Mouse (Mus musculus) layer of hippocampus, adult 18-20 months (tissue): ENCODE measurements around the gene Kin. TPM values are rescaled to one million over a fixed set of nuclear protein-coding genes. Genes with fewer than 3 reads are reported as not detected.

ENCODE experiments used
- DNase-seq, 2 experiments: peaks; one replicate each; pipeline ENCODE4 v3.0.0; 2022; ENCODE audit warnings: low spot score in 2 of 2
- total RNA-seq, 2 experiments: library from RNA; stranded (reverse); gene quantifications; 2 replicates each; pipeline ENCODE4 v1.2.3; 2021

Gene Kin
- total RNA-seq, 2 experiments from 2014 or later: 10.3 to 10.4 TPM

- DNase-seq: no peak
Observed at GRCm38 (mm10) chr2:10108535-10109189, 28.3 kb downstream of the Kin start.

DNA sequence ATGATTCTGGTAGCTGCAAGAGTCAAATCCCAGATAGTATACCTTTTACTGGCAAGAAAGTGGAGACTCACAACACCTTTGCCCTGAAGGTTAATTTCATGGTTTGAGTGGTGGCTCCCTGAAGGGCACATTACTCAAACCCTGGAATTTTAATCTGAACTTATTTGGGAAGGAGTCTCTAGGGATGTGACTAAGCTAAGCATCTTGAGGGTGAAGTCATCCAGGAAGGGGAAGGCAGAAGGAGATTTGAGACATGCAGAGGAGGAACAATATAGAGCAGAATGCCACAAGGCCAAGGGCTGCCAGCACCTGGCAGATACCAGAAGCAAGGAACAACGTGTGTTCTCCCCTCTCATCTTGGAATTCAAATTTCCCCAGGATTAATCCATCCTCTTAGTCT, 38.4 kb downstream of the Kin start:
- DNase-seq: no peak

- no peak for DNase-seq
Observed at GRCm38 (mm10) chr2:10119276-10119675, 38.9 kb downstream of the Kin start.

GRCm38 (mm10) chr2:10121826-10122225, 41.4 kb downstream of the Kin start:
- no peak for DNase-seq

GRCm38 (mm10) chr2:10126122-10126521, 45.7 kb downstream of the Kin start:
- DNase-seq: no peak

- DNase-seq: no peak
Observed at GRCm38 (mm10) chr2:10127471-10127870, 47.1 kb downstream of the Kin start.

DNA sequence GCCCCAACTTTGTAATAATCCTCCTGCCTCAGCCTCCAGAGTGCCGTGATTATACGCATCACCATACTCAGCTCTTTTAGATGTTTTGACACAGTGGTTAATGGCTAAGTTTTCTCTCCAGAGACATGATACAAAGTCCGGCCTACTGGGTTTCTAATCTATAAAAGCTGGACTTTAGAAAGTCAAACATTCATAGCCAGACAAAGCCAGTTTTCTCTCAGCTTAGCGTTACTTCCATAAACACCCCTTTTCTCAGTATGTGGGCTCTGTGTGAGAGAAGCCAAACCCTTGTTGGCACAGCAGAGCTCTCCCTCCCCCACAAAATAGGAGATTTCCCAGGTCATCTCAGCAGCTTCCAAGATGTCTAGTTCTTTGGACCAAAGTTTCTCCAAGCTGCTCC, 48.2 kb downstream of the Kin start:
- no peak for DNase-seq

- DNase-seq: peak in 1 of 2 experiments; percentile 9
Observed at GRCm38 (mm10) chr2:10130341-10130990, 50.1 kb downstream of the Kin start.

GRCm38 (mm10) chr2:10131296-10131695, 50.9 kb downstream of the Kin start, which contains the start of gene Itih2:
TSS of gene Itih2 (minus strand) at chr2:10131396.
- no peak for DNase-seq

- DNase-seq: no peak
Observed at GRCm38 (mm10) chr2:10132128-10132527, 51.7 kb downstream of the Kin start.

GRCm38 (mm10) chr2:10133941-10134340, 53.5 kb downstream of the Kin start:
- DNase-seq: no peak

GRCm38 (mm10) chr2:10137320-10137719, 56.9 kb downstream of the Kin start:
- DNase-seq: no peak

GRCm38 (mm10) chr2:10140456-10140855, 60.1 kb downstream of the Kin start:
- no peak for DNase-seq

Other genes with a start within 250 kb of the Kin start
- gene 4930412O13Rik, start 199.3 kb upstream of the Kin start, total RNA-seq: not detected
- gene 9230102O04Rik, start 191.1 kb upstream of the Kin start, total RNA-seq: not detected
- not detected for gene Gata3, start 190.6 kb upstream of the Kin start, total RNA-seq
- gene Taf3, start 32.0 kb upstream of the Kin start, total RNA-seq: 10 to 100 TPM; 15.6 to 16.2 TPM
- gene Atp5c1, start 83 bp upstream of the Kin start, total RNA-seq: 100 to 1,000 TPM; 256 to 261 TPM
- 1 to 10 TPM; 1.2 to 1.5 TPM for gene Itih2, start 50.8 kb downstream of the Kin start, total RNA-seq
- 10 to 100 TPM; 11.4 to 12.2 TPM for gene Itih5, start 73.0 kb downstream of the Kin start, total RNA-seq